Mouse (Mus musculus) limb, embryonic 13.5 days (tissue): ENCODE measurements around the gene Sbk1. TPM values are rescaled to one million over a fixed set of nuclear protein-coding genes. Genes with fewer than 3 reads are reported as not detected.

Source experiments
- ATAC-seq: fragments of 200-750 bp; cut with Nextera tagmentation; 2 replicates; pipeline ENCODE4 v1.8.0; 2017; ENCODE audit warnings: low read depth, moderate number of reproducible peaks, moderate TSS enrichment; ENCODE audit not compliant: low FRiP score
- H3K27ac ChIP-seq: fragments of 300-500 bp; sonication (generic); 2 replicates; pipeline ENCODE4 v1.5.1; 2015; ENCODE audit warnings: inconsistent platforms, mild to moderate bottlenecking, moderate library complexity
- H3K27me3 ChIP-seq: fragments of 300-500 bp; sonication (generic); 2 replicates; pipeline ENCODE4 v1.6.1; 2015; ENCODE audit warnings: mild to moderate bottlenecking, inconsistent platforms
- H3K36me3 ChIP-seq: fragments of 300-500 bp; sonication (generic); 2 replicates; pipeline ENCODE4 v1.6.1; 2015; ENCODE audit warnings: inconsistent platforms, mild to moderate bottlenecking, moderate library complexity
- H3K4me1 ChIP-seq: fragments of 300-500 bp; sonication (generic); 2 replicates; pipeline ENCODE4 v1.6.1; 2015; ENCODE audit warnings: inconsistent platforms
- H3K4me2 ChIP-seq: fragments of 300-500 bp; sonication (generic); replicated peaks from 2 replicates; pipeline ENCODE4 v1.6.1; 2015; ENCODE audit warnings: inconsistent platforms, mild to moderate bottlenecking, moderate library complexity
- H3K4me3 ChIP-seq: fragments of 300-500 bp; sonication (generic); 2 replicates; pipeline ENCODE4 v1.5.1; 2015; ENCODE audit warnings: moderate library complexity, mild to moderate bottlenecking, inconsistent platforms
- H3K9ac ChIP-seq: fragments of 300-500 bp; sonication (generic); 2 replicates; pipeline ENCODE4 v1.6.1; 2015; ENCODE audit warnings: mild to moderate bottlenecking, inconsistent platforms
- H3K9me3 ChIP-seq: fragments of 300-500 bp; sonication (generic); 2 replicates; pipeline ENCODE4 v1.6.1; 2016; ENCODE audit warnings: inconsistent platforms
- WGBS: fragments of 180-500 bp; shearing (Covaris S2); methylation state at CpG from one replicate; pipeline ENCODE4 v1.1.7; 2015; 5-methylcytosine and 5-hydroxymethylcytosine counted together
- polyA plus RNA-seq: library from polyadenylated mRNA; unstranded; fragments of >200 nt; fragmentation: Nextera tagmentation; extraction: Ambion mirVana; gene quantifications from 2 replicates; pipeline ENCODE4 v1.2.1, GENCODE M21; 2015

Gene Sbk1
- polyA plus RNA-seq, result 56.7 and 58.2 TPM in 2 replicates

- Histone ChIP-seq H3K4me3 (peak within 1 kb of the TSS; percentile 98), H3K4me1 (peaks cover 45% of the 10 kb centered on the region), H3K27me3 (no peaks in the 10 kb centered on the region), H3K9me3 (no peaks in the 10 kb centered on the region), H3K36me3 (peaks cover 21% of the 10 kb centered on the region), H3K4me2 (peak within 1 kb of the TSS; percentile 92), H3K9ac (peak within 1 kb of the TSS; percentile 99), H3K27ac (peak within 1 kb of the TSS; percentile 95)
- under 1% methylated on average over 78 of the region's 85 CpGs for WGBS
- ATAC-seq, result peak; percentile 91
These were observed at the start of gene Sbk1 for GRCm38 (mm10) chr7:126271712-126272683. Gene Sbk1 (plus strand): TSS chr7:126272619.

DNA sequence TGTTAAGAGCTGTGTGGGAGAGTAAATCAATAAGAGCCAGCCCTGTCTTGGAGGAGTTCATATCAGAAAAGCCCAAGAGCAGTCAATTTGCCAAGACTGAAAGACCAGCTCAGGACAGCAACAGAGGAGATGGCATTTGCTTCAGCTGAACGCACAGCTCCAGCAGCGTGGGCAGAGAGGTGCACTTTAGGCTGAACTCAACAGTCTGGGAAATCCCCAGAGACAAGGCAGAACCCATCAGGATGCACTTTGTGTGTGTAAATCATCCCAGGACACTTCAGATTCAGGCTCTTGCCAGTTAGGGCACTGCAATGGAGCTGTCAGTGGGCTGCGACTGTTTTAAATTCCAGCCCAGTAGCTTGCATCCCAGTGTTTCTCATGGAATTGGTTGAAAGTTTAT, 49.7 kb upstream of the Sbk1 start:
- WGBS, result 61% methylated on average over 3 of the region's 3 CpGs
- H3K36me3 ChIP-seq, result no peaks in the 10 kb centered on the region
- H3K4me1 ChIP-seq, result no peaks in the 10 kb centered on the region
- H3K27me3 ChIP-seq, result no peaks in the 10 kb centered on the region
- no peak overlapping the region for H3K4me2 ChIP-seq
- ATAC-seq, result no peak
- no peaks in the 10 kb centered on the region for H3K9me3 ChIP-seq
- H3K27ac ChIP-seq, result no peak overlapping the region
- H3K9ac ChIP-seq, result no peak overlapping the region
- no peak overlapping the region for H3K4me3 ChIP-seq

DNA sequence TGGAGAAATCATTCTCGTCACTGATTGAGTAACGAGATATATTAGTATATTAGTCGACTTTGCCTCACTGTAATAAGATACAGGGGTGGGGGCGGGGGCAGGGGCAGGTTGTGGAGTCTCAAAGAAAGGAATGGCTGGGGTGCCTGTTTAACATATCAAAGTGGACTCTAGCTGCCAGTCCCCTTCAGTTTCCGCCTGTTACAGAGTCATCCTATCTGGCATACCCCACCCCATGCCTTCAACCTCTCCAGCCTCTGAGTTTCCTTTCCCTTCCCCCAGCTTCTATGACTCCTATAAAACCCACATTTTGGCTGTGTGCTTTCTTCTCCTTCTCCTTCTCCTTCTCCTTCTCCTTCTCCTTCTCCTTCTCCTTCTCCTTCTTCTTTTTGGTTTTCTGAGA, 46.3 kb upstream of the Sbk1 start:
- H3K9me3 ChIP-seq, result no peaks in the 10 kb centered on the region
- 23% methylated on average over 5 of the region's 5 CpGs for WGBS
- ATAC-seq, result no peak

GRCm38 (mm10) chr7:126230357-126231148, 41.9 kb upstream of the Sbk1 start:
- Histone ChIP-seq H3K4me1 (no peaks in the 10 kb centered on the region), H3K36me3 (no peaks in the 10 kb centered on the region), H3K9me3 (no peaks in the 10 kb centered on the region), H3K27me3 (no peaks in the 10 kb centered on the region), H3K4me2 (no peak overlapping the region), H3K9ac (no peak overlapping the region), H3K4me3 (no peak overlapping the region), H3K27ac (no peak overlapping the region)
- WGBS, result 52% methylated on average over 8 of the region's 8 CpGs
- ATAC-seq, result no peak

More for the DNA sequence above, 46.3 kb upstream of the Sbk1 start:
- no peak overlapping the region for H3K4me3 ChIP-seq
- no peaks in the 10 kb centered on the region for H3K4me1 ChIP-seq
- H3K36me3 ChIP-seq, result no peaks in the 10 kb centered on the region
- H3K27me3 ChIP-seq, result no peaks in the 10 kb centered on the region
- no peak overlapping the region for H3K9ac ChIP-seq
- no peak overlapping the region for H3K4me2 ChIP-seq
- no peak overlapping the region for H3K27ac ChIP-seq

- Histone ChIP-seq H3K27me3 (no peaks in the 10 kb centered on the region), H3K27ac (no peak overlapping the region), H3K36me3 (no peaks in the 10 kb centered on the region), H3K9ac (no peak overlapping the region), H3K4me2 (no peak overlapping the region), H3K4me1 (no peaks in the 10 kb centered on the region), H3K4me3 (no peak overlapping the region), H3K9me3 (no peaks in the 10 kb centered on the region)
- no peak for ATAC-seq
- WGBS, result 61% methylated on average over 8 of the region's 8 CpGs
These were observed 39.9 kb upstream of the Sbk1 start for GRCm38 (mm10) chr7:126232345-126233071.

GRCm38 (mm10) chr7:126234611-126235010, 37.8 kb upstream of the Sbk1 start:
- no peak overlapping the region for H3K27ac ChIP-seq
- no peaks in the 10 kb centered on the region for H3K9me3 ChIP-seq
- H3K4me2 ChIP-seq, result no peak overlapping the region
- no peaks in the 10 kb centered on the region for H3K27me3 ChIP-seq
- WGBS, result 77% methylated on average over 3 of the region's 3 CpGs
- H3K9ac ChIP-seq, result no peak overlapping the region
- H3K4me1 ChIP-seq, result no peaks in the 10 kb centered on the region
- H3K36me3 ChIP-seq, result no peaks in the 10 kb centered on the region
- ATAC-seq, result no peak
- no peak overlapping the region for H3K4me3 ChIP-seq

GRCm38 (mm10) chr7:126236083-126236793, 36.2 kb upstream of the Sbk1 start:
- Histone ChIP-seq H3K36me3 (no peaks in the 10 kb centered on the region), H3K4me3 (no peak overlapping the region), H3K27ac (no peak overlapping the region), H3K4me1 (no peaks in the 10 kb centered on the region), H3K27me3 (no peaks in the 10 kb centered on the region), H3K9me3 (no peaks in the 10 kb centered on the region), H3K4me2 (no peak overlapping the region), H3K9ac (no peak overlapping the region)
- no peak for ATAC-seq
- WGBS, result 63% methylated on average over 11 of the region's 11 CpGs

DNA sequence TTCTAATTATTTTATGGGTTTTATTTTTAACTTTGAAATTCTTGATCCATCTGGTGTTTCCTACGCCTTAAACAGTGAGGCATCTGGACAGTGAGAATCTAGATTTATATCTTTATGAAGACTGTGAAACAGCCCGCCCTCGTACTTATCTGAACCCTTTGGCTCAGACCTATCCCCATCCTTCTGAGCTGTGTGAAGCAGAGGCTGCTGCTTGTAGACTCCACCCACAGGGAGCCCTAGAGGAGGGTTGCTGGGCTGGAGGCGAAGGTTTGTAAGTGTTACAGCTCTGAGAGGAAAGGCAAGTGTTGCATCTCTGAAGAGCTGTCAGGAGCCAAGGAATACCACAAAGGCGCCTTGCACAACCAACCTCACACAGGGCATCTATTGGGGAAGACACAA, 35.6 kb upstream of the Sbk1 start:
- no peak overlapping the region for H3K9ac ChIP-seq
- 73% methylated on average over 5 of the region's 5 CpGs for WGBS

GRCm38 (mm10) chr7:126240814-126241360, 31.5 kb upstream of the Sbk1 start:
- 81% methylated on average over 14 of the region's 14 CpGs for WGBS
- Histone ChIP-seq H3K36me3 (no peaks in the 10 kb centered on the region), H3K9ac (no peak overlapping the region), H3K27ac (no peak overlapping the region), H3K4me1 (no peaks in the 10 kb centered on the region), H3K4me3 (no peak overlapping the region), H3K4me2 (no peak overlapping the region), H3K27me3 (no peaks in the 10 kb centered on the region), H3K9me3 (no peaks in the 10 kb centered on the region)
- ATAC-seq, result no peak

More for the DNA sequence above, 35.6 kb upstream of the Sbk1 start:
- Histone ChIP-seq H3K4me3 (no peak overlapping the region), H3K4me1 (no peaks in the 10 kb centered on the region), H3K4me2 (no peak overlapping the region), H3K27ac (no peak overlapping the region), H3K27me3 (no peaks in the 10 kb centered on the region), H3K36me3 (no peaks in the 10 kb centered on the region), H3K9me3 (no peaks in the 10 kb centered on the region)
- no peak for ATAC-seq

GRCm38 (mm10) chr7:126244168-126244750, 28.2 kb upstream of the Sbk1 start:
- Histone ChIP-seq H3K9me3 (no peaks in the 10 kb centered on the region), H3K27me3 (peaks cover 7% of the 10 kb centered on the region; the same call in 1 of the 2 replicates), H3K4me1 (peaks cover 11% of the 10 kb centered on the region), H3K4me2 (no peak overlapping the region), H3K36me3 (no peaks in the 10 kb centered on the region), H3K4me3 (no peak overlapping the region), H3K9ac (no peak overlapping the region), H3K27ac (no peak overlapping the region)
- ATAC-seq, result no peak
- 63% methylated on average over 6 of the region's 6 CpGs for WGBS

GRCm38 (mm10) chr7:126248088-126248487, 24.3 kb upstream of the Sbk1 start:
- Histone ChIP-seq H3K27ac (no peak overlapping the region), H3K9me3 (no peaks in the 10 kb centered on the region), H3K9ac (peak overlapping the region; percentile 48; the same call in 1 of the 2 replicates), H3K36me3 (no peaks in the 10 kb centered on the region), H3K27me3 (peaks cover 7% of the 10 kb centered on the region; the same call in 1 of the 2 replicates), H3K4me1 (peaks cover 11% of the 10 kb centered on the region), H3K4me2 (peak overlapping the region; percentile 53), H3K4me3 (peak overlapping the region; percentile 16; the same call in 1 of the 2 replicates)
- WGBS, result 2% methylated on average over 6 of the region's 6 CpGs
- ATAC-seq, result 0 out of 2 replicates have a peak, but pooled peaks have one; percentile 19
